Mouse (Mus musculus): Measurements from ENCODE around the gene Tmem72.

- TF ChIP-seq CTCF (IDR thresholded peaks at IDR 0.05; ENCODE audit: extremely low read depth, insufficient read depth, low read length) = no peak
- TF ChIP-seq POLR2A (IDR thresholded peaks at IDR 0.05; ENCODE audit: extremely low read depth, insufficient read depth, low read length) = no peak
Observed at GRCm38 (mm10) chr6:116671768-116672167, 44.9 kb downstream of the Tmem72 start.

All from cortical plate, adult 2 months (tissue).